ENCODE assay signal across 9 mouse cellular contexts in the genomic region with DNA sequence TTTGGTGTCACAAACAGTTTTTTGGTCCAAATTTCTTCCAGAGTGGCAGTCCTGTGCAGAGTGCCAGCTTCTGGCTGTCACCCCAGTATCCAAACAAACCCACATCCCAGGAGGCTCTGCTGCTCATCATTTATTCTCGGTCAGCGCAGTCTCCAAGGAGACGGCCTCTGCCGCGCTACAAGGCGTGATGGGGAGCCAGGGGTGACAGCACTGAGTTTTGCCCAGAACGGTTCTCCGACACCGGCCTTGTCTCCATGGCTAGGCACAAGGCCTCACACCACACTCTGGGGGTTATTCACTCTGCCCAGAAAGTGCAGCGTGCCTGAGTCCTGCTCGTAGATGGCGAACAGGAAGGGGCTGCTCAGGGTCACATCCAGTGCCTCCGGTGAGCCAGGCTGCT. TPM values are rescaled to one million over a fixed set of nuclear protein-coding genes. Genes with fewer than 3 reads are reported as not detected.
DNase-seq lines count a peak whose midpoint lies in the region; ATAC-seq and TF ChIP-seq lines count a peak whose summit lies in the region.
"Had no signal": no experiment of that assay in that cellular context is flagged by ENCODE, and none has a peak within 500 bp of the region (broad histone marks: within the 10 kb centered on the region; RNA-seq: fewer than 3 reads in every experiment).

No protein-coding gene starts in this region.

- no peak overlapping the region for H3K4me3 ChIP-seq in forebrain, embryonic 13.5 days
- no peak overlapping the region for H3K4me3 ChIP-seq in forebrain, embryonic 11.5 days (ENCODE audit: low read depth, low read length)
- H3K4me3 ChIP-seq in olfactory bulb, adult 2 months (ENCODE audit: insufficient read depth, low read depth, low read length): no peak overlapping the region
- H3K4me3 ChIP-seq: liver, embryonic 15.5 days had no signal

- peaks cover 13% of the 10 kb centered on the region for H3K36me3 ChIP-seq in forebrain, embryonic 13.5 days (ENCODE audit: poor library complexity, severe bottlenecking)
- H3K36me3 ChIP-seq in forebrain, embryonic 11.5 days (ENCODE audit: control insufficient read depth, insufficient read depth, low read length): no peaks in the 10 kb centered on the region; the same call in 1 of the 2 replicates

- no peak overlapping the region for H3K9ac ChIP-seq in forebrain, embryonic 13.5 days
- H3K9ac ChIP-seq in forebrain, embryonic 11.5 days (ENCODE audit: low read length): no peak overlapping the region
- H3K9ac ChIP-seq: liver, embryonic 15.5 days had no signal

- H3K27ac ChIP-seq in forebrain, embryonic 13.5 days: peak overlapping the region; percentile 17; the same call in 1 of the 2 replicates
- no peak overlapping the region for H3K27ac ChIP-seq in forebrain, embryonic 11.5 days (ENCODE audit: low read depth, low read length)
- H3K27ac ChIP-seq in olfactory bulb, adult 2 months (ENCODE audit: insufficient read depth, low read depth, low read length): 0 out of 2 replicates have a peak overlapping the region, but pooled peaks have one; percentile 7
- H3K27ac ChIP-seq: liver, embryonic 15.5 days had no signal

- no peak overlapping the region for H3K4me2 ChIP-seq in forebrain, embryonic 13.5 days
- H3K4me2 ChIP-seq in forebrain, embryonic 11.5 days (ENCODE audit: low read depth, low read length, severe bottlenecking): no peak overlapping the region
- H3K4me2 ChIP-seq: liver, embryonic 15.5 days had no signal

- 69% methylated on average over 13 of the region's 13 CpGs for WGBS in forebrain, embryonic 13.5 days
- 65% methylated on average over 13 of the region's 13 CpGs for WGBS in forebrain, embryonic 11.5 days
- 68% methylated on average over 13 of the region's 13 CpGs for WGBS in olfactory bulb, adult 2 months

- TF ChIP-seq POLR2A in olfactory bulb, adult 2 months (IDR thresholded peaks at IDR 0.05; ENCODE audit: insufficient read depth, low read depth, low read length): no peak

- DNase-seq in forebrain, embryonic 11.5 days (ENCODE audit: low spot score): no peak
- DNase-seq in embryo, embryonic 11 days: peak; percentile 34
- DNase-seq in layer of hippocampus, adult 9-11 months: peak; percentile 78
- DNase-seq in kidney, postnatal 10 days: no peak
- no peak for DNase-seq in T-cell, adult 2 months (ENCODE audit: low spot score)

- no peaks in the 10 kb centered on the region for H3K27me3 ChIP-seq in forebrain, embryonic 13.5 days
- no peaks in the 10 kb centered on the region for H3K27me3 ChIP-seq in forebrain, embryonic 11.5 days (ENCODE audit: control insufficient read depth, insufficient read depth, low read length)
- H3K27me3 ChIP-seq: liver, embryonic 15.5 days had no signal

- H3K9me3 ChIP-seq in forebrain, embryonic 13.5 days (replicated peaks): no peaks in the 10 kb centered on the region
- no peaks in the 10 kb centered on the region for H3K9me3 ChIP-seq in forebrain, embryonic 11.5 days (ENCODE audit: control insufficient read depth, low read length)
- H3K9me3 ChIP-seq: liver, embryonic 15.5 days had no signal

- no peak for TF ChIP-seq CTCF in olfactory bulb, adult 2 months (IDR thresholded peaks at IDR 0.05; ENCODE audit: insufficient read depth, low read depth, low read length)

- ATAC-seq in forebrain, embryonic 13.5 days: no peak
- no peak for ATAC-seq in forebrain, embryonic 11.5 days (replicated peaks; ENCODE audit: low FRiP score)
- no peak for ATAC-seq in megakaryocyte, adult 5-6 weeks (ENCODE audit: poor library complexity, severe bottlenecking)

- peaks cover 5% of the 10 kb centered on the region; the same call in 1 of the 2 replicates for H3K4me1 ChIP-seq in forebrain, embryonic 13.5 days
- H3K4me1 ChIP-seq in forebrain, embryonic 11.5 days (replicated peaks; ENCODE audit: control insufficient read depth, insufficient read depth, low read length): no peaks in the 10 kb centered on the region
- H3K4me1 ChIP-seq in olfactory bulb, adult 2 months (ENCODE audit: control insufficient read depth, insufficient read depth, low read length): peaks cover 23% of the 10 kb centered on the region
- H3K4me1 ChIP-seq: liver, embryonic 15.5 days had no signal

RNA-seq across cellular contexts. Expression of gene Agt, which starts 12.8 kb away (rescaled TPM):
- 0.21 TPM in 1 of 2 replicates, not detected in the other for polyA plus RNA-seq in forebrain, embryonic 13.5 days (2015; fragmentation: Nextera tagmentation; extraction: Ambion mirVana)
- polyA plus RNA-seq in forebrain, embryonic 11.5 days (2014; fragmentation: Nextera tagmentation; extraction: Ambion mirVana): not detected in 2 replicates
- not detected in 2 replicates for polyA plus RNA-seq in olfactory bulb, adult 2 months (2012; ENCODE audit: insufficient read depth, insufficient read length, low replicate concordance, missing spikeins)
- total RNA-seq in megakaryocyte, adult 5-6 weeks (2015): 0.27 TPM in 1 of 2 replicates, not detected in the other
- total RNA-seq in megakaryocyte, adult 5-6 weeks (2017): 0.11 and 0.94 TPM in 2 replicates

RNA-seq across cellular contexts. Expression of gene Capn9, which starts 19.3 kb away (rescaled TPM):
- 0.06 TPM in 1 of 2 replicates, not detected in the other for polyA plus RNA-seq in forebrain, embryonic 13.5 days (2015; fragmentation: Nextera tagmentation; extraction: Ambion mirVana)
- 0.15 TPM in 1 of 2 replicates, not detected in the other for polyA plus RNA-seq in forebrain, embryonic 11.5 days (2014; fragmentation: Nextera tagmentation; extraction: Ambion mirVana)
- not detected in 2 replicates for polyA plus RNA-seq in olfactory bulb, adult 2 months (2012; ENCODE audit: insufficient read depth, insufficient read length, low replicate concordance, missing spikeins)
- not detected in 2 replicates for total RNA-seq in megakaryocyte, adult 5-6 weeks (2015)
- not detected in 2 replicates for total RNA-seq in megakaryocyte, adult 5-6 weeks (2017)

RNA-seq across cellular contexts. Expression of gene Cog2, which starts 36.1 kb away (rescaled TPM):
- 36.1 and 40.3 TPM in 2 replicates for polyA plus RNA-seq in forebrain, embryonic 13.5 days (2015; fragmentation: Nextera tagmentation; extraction: Ambion mirVana)
- polyA plus RNA-seq in forebrain, embryonic 11.5 days (2014; fragmentation: Nextera tagmentation; extraction: Ambion mirVana): 41.4 and 44.7 TPM in 2 replicates
- polyA plus RNA-seq in olfactory bulb, adult 2 months (2012; ENCODE audit: insufficient read depth, insufficient read length, low replicate concordance, missing spikeins): not detected in 2 replicates
- total RNA-seq in megakaryocyte, adult 5-6 weeks (2015): 11.0 and 14.4 TPM in 2 replicates
- total RNA-seq in megakaryocyte, adult 5-6 weeks (2017): 16.7 and 21.7 TPM in 2 replicates

Comparison
In these comparisons a context has a peak if more than half of its experiments do, and no peak if none do; other contexts are left out.
1. DNase-seq: peak in embryo, embryonic 11 days (single experiment) and layer of hippocampus, adult 9-11 months (single experiment); none in forebrain, embryonic 11.5 days (single experiment), kidney, postnatal 10 days (single experiment) and T-cell, adult 2 months (single experiment).
2. RNA of gene Cog2, which starts 36.1 kb away (polyA plus RNA-seq): 41.4 to 44.7 TPM in forebrain, embryonic 11.5 days and 36.1 to 40.3 TPM in forebrain, embryonic 13.5 days; not detected in olfactory bulb, adult 2 months; every median in the first group is over 10 times any median in the second.